Mouse (Mus musculus) small intestine, adult 2 months (tissue): ENCODE results near the gene Ss18l1.

Experiments used
- CTCF ChIP-seq: fragments of 200-500 bp; IDR thresholded peaks from 2 replicates; pipeline ENCODE4 v1.5.1; 2012; ENCODE audit warnings: low read depth, mild to moderate bottlenecking, control low read depth, inconsistent platforms, low read length, moderate library complexity, mixed read lengths; ENCODE audit not compliant: insufficient replicate concordance, insufficient read length; ENCODE audit errors: extremely low read depth
- POLR2A ChIP-seq: fragments of 200-500 bp; IDR thresholded peaks from 2 replicates; pipeline ENCODE4 v1.6.1; 2012; ENCODE audit warnings: low read depth, mild to moderate bottlenecking, control low read depth, inconsistent platforms, low read length, moderate library complexity

GRCm38 (mm10) chr2:180072886-180073285, 30.6 kb downstream of the Ss18l1 start:
- TF ChIP-seq POLR2A (no peak), CTCF (no peak)
